Mouse (Mus musculus): ENCODE data around the gene Hdac4. TPM values are rescaled to one million over a fixed set of nuclear protein-coding genes. Genes with fewer than 3 reads are reported as not detected.

Hdac4 gene
- total RNA-seq, 2 experiments from 2014 or later, result 11.7 to 13.8 TPM

- ATAC-seq (replicated peaks; ENCODE audit: poor library complexity, severe bottlenecking), result no peak
Observed at GRCm38 (mm10) chr1:91903241-91903981, 292.1 kb downstream of the Hdac4 start.

DNA sequence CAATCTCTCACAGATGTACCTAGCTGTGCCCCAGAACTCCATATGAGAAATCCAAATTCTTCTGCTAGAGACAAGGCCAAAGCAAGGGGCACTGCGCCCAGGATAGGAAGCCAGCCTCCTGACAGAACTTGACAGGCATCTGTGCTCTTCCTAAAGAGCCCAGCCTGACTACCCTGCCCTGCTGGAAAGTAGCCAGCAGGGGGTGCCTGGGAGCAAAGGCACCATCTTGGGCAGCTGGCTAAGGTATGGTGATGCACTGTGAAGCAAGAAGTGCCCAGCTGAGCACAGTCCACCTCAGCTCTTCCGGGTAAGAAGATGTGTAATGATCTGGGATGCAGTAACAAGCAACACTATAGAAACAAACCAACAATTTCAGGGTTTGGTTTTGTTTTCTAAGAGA, 298.4 kb downstream of the Hdac4 start:
- ATAC-seq (replicated peaks; ENCODE audit: poor library complexity, severe bottlenecking), result no peak

GRCm38 (mm10) chr1:91894286-91894685, 301.2 kb downstream of the Hdac4 start:
- ATAC-seq (replicated peaks; ENCODE audit: poor library complexity, severe bottlenecking), result no peak

DNA sequence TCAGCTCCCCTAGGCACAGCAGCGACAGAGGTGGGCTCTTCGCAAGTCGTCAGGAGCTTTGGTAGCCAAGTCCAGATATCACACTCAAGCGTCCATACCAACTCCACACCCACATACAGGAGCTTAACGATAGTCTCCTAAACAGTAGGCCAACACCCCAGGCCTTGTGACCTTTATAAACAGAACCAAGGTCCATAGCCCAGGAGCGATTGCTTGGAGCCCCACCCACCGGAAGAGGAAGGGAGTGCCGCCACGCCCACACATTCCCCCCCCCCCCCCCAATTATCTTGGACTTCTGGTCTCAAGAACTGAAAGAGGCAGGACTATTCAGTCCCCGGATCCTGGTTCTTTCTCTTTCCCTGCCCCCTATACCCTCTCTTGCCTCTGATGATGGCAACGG, 301.9 kb downstream of the Hdac4 start:
- ATAC-seq (replicated peaks; ENCODE audit: poor library complexity, severe bottlenecking), result no peak

DNA sequence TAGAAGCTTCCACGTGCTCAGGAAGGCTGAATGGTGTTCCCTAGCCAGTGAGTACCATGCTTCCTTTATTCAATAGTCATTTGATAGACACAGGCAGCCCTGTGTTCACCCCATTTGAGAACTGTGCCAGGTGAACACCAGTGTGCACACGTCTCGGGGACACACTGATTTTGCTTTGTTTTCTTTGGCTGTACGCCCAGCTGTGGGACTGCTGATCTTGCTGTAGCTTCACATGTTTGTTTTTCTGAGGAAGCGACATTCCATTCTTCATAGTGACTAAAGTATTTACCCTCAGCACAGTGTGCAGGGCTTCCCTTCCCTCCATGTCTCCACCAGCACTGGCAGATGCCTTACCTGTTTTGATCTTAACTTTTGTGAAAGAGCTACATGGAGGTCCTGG, 312.4 kb downstream of the Hdac4 start:
- ATAC-seq (replicated peaks; ENCODE audit: poor library complexity, severe bottlenecking), result no peak

DNA sequence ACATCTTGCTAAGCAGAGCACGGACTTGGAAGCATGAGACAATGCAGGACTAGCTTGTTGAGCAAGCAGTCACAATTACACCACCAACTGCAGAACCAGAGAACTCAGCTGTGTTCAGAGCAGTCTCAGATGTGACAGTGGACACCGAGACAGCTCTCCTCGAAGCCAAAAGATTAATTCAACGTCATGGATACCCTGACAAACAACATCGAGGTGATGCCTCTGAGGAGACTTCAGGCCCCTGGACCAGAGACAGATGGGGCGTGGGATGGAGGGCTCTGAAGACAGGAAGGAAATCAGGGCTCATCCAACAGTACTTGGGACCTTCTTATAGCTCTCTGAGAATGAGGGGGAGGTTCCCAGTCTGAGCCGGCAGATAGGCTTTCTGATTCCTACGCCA, 314.6 kb downstream of the Hdac4 start:
- ATAC-seq (replicated peaks; ENCODE audit: poor library complexity, severe bottlenecking), result no peak

GRCm38 (mm10) chr1:91880156-91880555, 315.3 kb downstream of the Hdac4 start:
- ATAC-seq (replicated peaks; ENCODE audit: poor library complexity, severe bottlenecking), result no peak
